Mouse (Mus musculus) stomach, postnatal 0 days (tissue): ENCODE results near the gene Mt4.

ENCODE experiments used
- CTCF ChIP-seq: IDR thresholded peaks from 2 replicates; pipeline ENCODE4 v1.5.1; 2016; ENCODE audit warnings: antibody characterized with exemption, low read depth, mild to moderate bottlenecking, moderate library complexity
- EP300 ChIP-seq: optimal IDR thresholded peaks from 2 replicates; pipeline ENCODE3; 2016; ENCODE audit warnings: antibody characterized with exemption

GRCm38 (mm10) chr8:94136933-94137332, at the start of gene Mt4:
- no peak for TF ChIP-seq CTCF
- TF ChIP-seq EP300 = no peak
